Mouse (Mus musculus): ENCODE data around the gene Pxk. TPM values are rescaled to one million over a fixed set of nuclear protein-coding genes. Genes with fewer than 3 reads are reported as not detected.
A peak's percentile ranks its signal among the peaks of the same experiment; 100 is the strongest.
"Not testable (repeated sequence)": the region's sequence is repeated elsewhere in the genome, so short reads cannot be mapped to it uniquely, and the experiment has no call there.

The Pxk gene
- total and polyA plus RNA-seq, 3 experiments: 2.1 to 14.0 (median 5.3) TPM

- Histone ChIP-seq H3K4me1 (ENCODE audit: insufficient read depth, low read depth, low read length) (no peaks in the 10 kb centered on the region), H3K27me3 (ENCODE audit: insufficient read depth, low read length) (no peaks in the 10 kb centered on the region), H3K4me3 (ENCODE audit: low read depth, low read length) (no peak overlapping the region), H3K9me3 (replicated peaks) (no peaks in the 10 kb centered on the region), H3K36me3 (replicated peaks) (peaks cover 30% of the 10 kb centered on the region)
- TF ChIP-seq TAL1 (conservative IDR thresholded peaks at IDR 0.05; ENCODE audit: low read depth, low read length) (no peak), GATA1 (IDR thresholded peaks at IDR 0.05; ENCODE audit: borderline replicate concordance, low read length) (no peak), GATA2 (IDR thresholded peaks at IDR 0.05; ENCODE audit: borderline replicate concordance, low read depth, low read length) (no peak), POLR2AphosphoS5 (IDR thresholded peaks at IDR 0.05; ENCODE audit: insufficient replicate concordance, low read depth, low read length) (no peak), CTCF (IDR thresholded peaks at IDR 0.05; ENCODE audit: low read depth, low read length) (no peak)
- DNase-seq (ENCODE audit: low spot score) (no peak), ATAC-seq (ENCODE audit: extremely low read depth, insufficient number of reproducible peaks, low FRiP score, poor library complexity, severe bottlenecking) (no peak)
Observed at GRCm38 (mm10) chr14:8158721-8159120, 60.7 kb downstream of the Pxk start.

- no peak for TF ChIP-seq GATA2 (IDR thresholded peaks at IDR 0.05; ENCODE audit: borderline replicate concordance, low read depth, low read length)
- no peak for TF ChIP-seq CTCF (IDR thresholded peaks at IDR 0.05; ENCODE audit: low read depth, low read length)
- TF ChIP-seq POLR2AphosphoS5 (IDR thresholded peaks at IDR 0.05; ENCODE audit: insufficient replicate concordance, low read depth, low read length): no peak
- no peak for TF ChIP-seq GATA1 (IDR thresholded peaks at IDR 0.05; ENCODE audit: borderline replicate concordance, low read length)
- no peak for TF ChIP-seq TAL1 (conservative IDR thresholded peaks at IDR 0.05; ENCODE audit: low read depth, low read length)
Observed at GRCm38 (mm10) chr14:8159141-8159540, 61.1 kb downstream of the Pxk start.

GRCm38 (mm10) chr14:8161777-8162176 lies 63.8 kb downstream of the Pxk start:
- H3K36me3 ChIP-seq (replicated peaks): peaks cover 55% of the 10 kb centered on the region
- DNase-seq (ENCODE audit: low spot score) (no peak), ATAC-seq (ENCODE audit: extremely low read depth, insufficient number of reproducible peaks, low FRiP score, poor library complexity, severe bottlenecking) (peak; percentile 22; the same call in 1 of the 2 replicates)
- no peak for TF ChIP-seq GATA1 (IDR thresholded peaks at IDR 0.05; ENCODE audit: borderline replicate concordance, low read length)
- TF ChIP-seq GATA2 (IDR thresholded peaks at IDR 0.05; ENCODE audit: borderline replicate concordance, low read depth, low read length): no peak
- no peak for TF ChIP-seq POLR2AphosphoS5 (IDR thresholded peaks at IDR 0.05; ENCODE audit: insufficient replicate concordance, low read depth, low read length)
- TF ChIP-seq CTCF (IDR thresholded peaks at IDR 0.05; ENCODE audit: low read depth, low read length): no peak
- TF ChIP-seq TAL1 (conservative IDR thresholded peaks at IDR 0.05; ENCODE audit: low read depth, low read length): no peak
- H3K27me3 ChIP-seq (ENCODE audit: insufficient read depth, low read length): no peaks in the 10 kb centered on the region
- no peak overlapping the region for H3K4me3 ChIP-seq (ENCODE audit: low read depth, low read length)
- H3K9me3 ChIP-seq (replicated peaks): no peaks in the 10 kb centered on the region
- no peaks in the 10 kb centered on the region for H3K4me1 ChIP-seq (ENCODE audit: insufficient read depth, low read depth, low read length)

More at GRCm38 (mm10) chr14:8159141-8159540, 61.1 kb downstream of the Pxk start:
- Histone ChIP-seq H3K9me3 (replicated peaks) (no peaks in the 10 kb centered on the region), H3K27me3 (ENCODE audit: insufficient read depth, low read length) (no peaks in the 10 kb centered on the region), H3K36me3 (replicated peaks) (peaks cover 34% of the 10 kb centered on the region), H3K4me3 (ENCODE audit: low read depth, low read length) (no peak overlapping the region), H3K4me1 (ENCODE audit: insufficient read depth, low read depth, low read length) (no peaks in the 10 kb centered on the region)
- no peak for ATAC-seq (ENCODE audit: extremely low read depth, insufficient number of reproducible peaks, low FRiP score, poor library complexity, severe bottlenecking)
- no peak for DNase-seq (ENCODE audit: low spot score)

- TF ChIP-seq GATA1 (IDR thresholded peaks at IDR 0.05; ENCODE audit: borderline replicate concordance, low read length): no peak
- TF ChIP-seq GATA2 (IDR thresholded peaks at IDR 0.05; ENCODE audit: borderline replicate concordance, low read depth, low read length): no peak
- TF ChIP-seq TAL1 (conservative IDR thresholded peaks at IDR 0.05; ENCODE audit: low read depth, low read length): no peak
- no peak for TF ChIP-seq CTCF (IDR thresholded peaks at IDR 0.05; ENCODE audit: low read depth, low read length)
- no peak for TF ChIP-seq POLR2AphosphoS5 (IDR thresholded peaks at IDR 0.05; ENCODE audit: insufficient replicate concordance, low read depth, low read length)
- no peaks in the 10 kb centered on the region for H3K27me3 ChIP-seq (ENCODE audit: insufficient read depth, low read length)
- no peaks in the 10 kb centered on the region for H3K4me1 ChIP-seq (ENCODE audit: insufficient read depth, low read depth, low read length)
- H3K4me3 ChIP-seq (ENCODE audit: low read depth, low read length): no peak overlapping the region
- ATAC-seq (ENCODE audit: extremely low read depth, insufficient number of reproducible peaks, low FRiP score, poor library complexity, severe bottlenecking) (no peak), DNase-seq (ENCODE audit: low spot score) (no peak)
- H3K36me3 ChIP-seq (replicated peaks): peaks cover 78% of the 10 kb centered on the region
- H3K9me3 ChIP-seq (replicated peaks): no peaks in the 10 kb centered on the region
Observed at GRCm38 (mm10) chr14:8164463-8164862, 66.5 kb downstream of the Pxk start.

GRCm38 (mm10) chr14:8172507-8173410 lies 74.7 kb downstream of the Pxk start, which contains the start of gene Pdhb:
Gene Pdhb (minus strand): TSS chr14:8173025.
- DNase-seq (ENCODE audit: low spot score): peak; percentile 96
- Histone ChIP-seq H3K4me3 (ENCODE audit: low read depth, low read length) (peak within 1 kb of the TSS; percentile 97), H3K36me3 (replicated peaks) (peaks cover 36% of the 10 kb centered on the region), H3K4me1 (ENCODE audit: insufficient read depth, low read depth, low read length) (peaks cover 15% of the 10 kb centered on the region), H3K9me3 (replicated peaks) (no peaks in the 10 kb centered on the region), H3K27me3 (ENCODE audit: insufficient read depth, low read length) (no peaks in the 10 kb centered on the region)
- TF ChIP-seq POLR2AphosphoS5 (IDR thresholded peaks at IDR 0.05; ENCODE audit: insufficient replicate concordance, low read depth, low read length) (no peak), GATA1 (IDR thresholded peaks at IDR 0.05; ENCODE audit: borderline replicate concordance, low read length) (no peak), GATA2 (IDR thresholded peaks at IDR 0.05; ENCODE audit: borderline replicate concordance, low read depth, low read length) (no peak), CTCF (IDR thresholded peaks at IDR 0.05; ENCODE audit: low read depth, low read length) (no peak), TAL1 (conservative IDR thresholded peaks at IDR 0.05; ENCODE audit: low read depth, low read length) (no peak)
- peak; percentile 95 for ATAC-seq (ENCODE audit: extremely low read depth, insufficient number of reproducible peaks, low FRiP score, poor library complexity, severe bottlenecking)

GRCm38 (mm10) chr14:8173542-8174250 lies 75.7 kb downstream of the Pxk start:
- H3K4me1 ChIP-seq (ENCODE audit: insufficient read depth, low read depth, low read length): peaks cover 15% of the 10 kb centered on the region
- peak; percentile 26 for DNase-seq (ENCODE audit: low spot score)
- H3K9me3 ChIP-seq (replicated peaks); ATAC-seq (ENCODE audit: extremely low read depth, insufficient number of reproducible peaks, low FRiP score, poor library complexity, severe bottlenecking); H3K27me3 ChIP-seq (ENCODE audit: insufficient read depth, low read length): not testable (repeated sequence)
- peaks cover 27% of the 10 kb centered on the region for H3K36me3 ChIP-seq (replicated peaks)
- H3K4me3 ChIP-seq (ENCODE audit: low read depth, low read length): peak overlapping the region; percentile 97

Data from G1E (cell line).